Mouse (Mus musculus): ENCODE measurements around the gene Map1lc3b.

The Map1lc3b gene

DNA sequence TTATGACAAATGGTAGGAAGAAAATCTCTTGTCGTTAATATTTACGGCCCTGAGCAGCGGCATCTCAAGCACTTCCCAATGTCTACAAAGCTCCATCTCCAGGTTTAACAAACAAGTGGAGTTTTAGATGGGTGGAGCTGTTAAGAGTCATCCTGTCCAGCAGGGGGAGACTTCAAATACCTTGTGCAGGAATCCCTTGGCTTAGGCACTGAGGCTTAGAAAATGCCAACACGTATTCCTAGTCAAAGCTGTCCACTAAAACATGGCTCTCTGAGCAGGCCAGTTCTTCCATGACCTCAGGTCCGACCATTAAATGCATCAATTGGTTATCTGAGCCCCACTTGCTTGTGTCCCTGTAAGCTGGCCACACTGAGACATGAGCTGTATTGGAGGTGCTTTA is 17.5 kb downstream of the Map1lc3b start:
- DNase-seq (ENCODE audit: low read depth, low spot score) = peak; percentile 77

GRCm38 (mm10) chr8:121609251-121609650 is 19.1 kb downstream of the Map1lc3b start:
- DNase-seq (ENCODE audit: low read depth, low spot score) = no peak

DNA sequence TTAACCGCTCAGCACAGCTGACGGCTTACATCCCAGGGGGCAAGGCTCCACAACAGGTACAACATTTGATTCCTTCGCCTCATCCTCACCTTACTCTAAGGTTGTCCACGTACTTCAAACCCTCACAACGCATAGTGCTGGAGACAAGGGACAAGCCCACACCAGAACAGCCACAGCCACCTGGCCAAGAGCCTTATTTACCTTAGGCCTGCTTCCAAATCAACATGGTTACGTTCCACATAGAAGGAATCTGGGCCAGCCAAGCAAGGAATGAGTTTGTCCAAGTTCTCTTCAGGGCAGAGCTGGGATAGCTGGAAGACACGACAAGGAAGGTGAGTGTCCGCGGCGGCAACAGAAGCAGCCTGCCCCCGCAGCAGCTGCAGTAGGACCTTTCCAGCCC is 19.8 kb downstream of the Map1lc3b start:
- DNase-seq (ENCODE audit: low read depth, low spot score) = no peak

DNA sequence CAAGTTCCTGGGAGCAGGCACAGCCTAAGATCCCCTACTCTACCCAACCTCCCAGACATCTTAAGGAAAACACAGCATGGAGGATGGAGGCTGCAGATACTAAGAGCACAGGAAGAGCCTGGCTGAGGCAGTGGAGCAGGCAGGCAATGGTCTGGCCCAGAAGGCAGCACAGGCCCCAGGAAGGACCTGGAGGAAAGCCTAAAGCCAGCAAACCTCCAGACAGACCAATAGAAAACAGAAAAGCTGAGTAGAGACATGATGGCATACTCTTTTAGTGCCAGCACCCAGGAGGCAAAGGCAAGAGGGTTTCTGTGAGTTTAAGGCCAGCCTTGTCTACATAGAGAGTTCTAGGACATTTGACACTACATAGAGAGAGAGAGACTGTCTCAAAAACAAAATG is 23.3 kb downstream of the Map1lc3b start:
- DNase-seq (ENCODE audit: low read depth, low spot score) = no peak

- DNase-seq (ENCODE audit: low read depth, low spot score) = no peak
Observed at GRCm38 (mm10) chr8:121619401-121619995, 29.3 kb downstream of the Map1lc3b start.

GRCm38 (mm10) chr8:121620801-121621516 is 30.8 kb downstream of the Map1lc3b start:
- DNase-seq (ENCODE audit: low read depth, low spot score) = no peak

DNA sequence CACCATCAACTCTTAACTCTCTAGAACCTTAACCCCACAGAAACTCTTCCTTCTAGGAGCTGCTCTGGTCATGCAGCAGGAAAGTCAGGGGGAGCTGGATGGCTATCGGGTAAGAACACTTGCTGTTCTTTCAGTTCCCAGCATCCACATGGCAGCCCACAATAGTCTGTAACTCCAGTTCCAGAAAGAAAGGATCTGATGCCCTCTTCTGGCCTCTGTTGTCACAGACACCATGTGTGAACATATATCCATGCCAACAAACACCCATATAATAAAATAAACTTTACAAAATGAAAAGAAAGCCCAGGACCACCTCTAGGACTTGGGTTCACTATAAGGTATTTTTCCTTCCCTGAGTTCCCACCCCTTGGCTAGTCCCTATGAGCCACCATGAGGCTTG is 31.7 kb downstream of the Map1lc3b start:
- DNase-seq (ENCODE audit: low read depth, low spot score) = no peak

GRCm38 (mm10) chr8:121623043-121623442 is 32.9 kb downstream of the Map1lc3b start:
- no peak for DNase-seq (ENCODE audit: low read depth, low spot score)

DNA sequence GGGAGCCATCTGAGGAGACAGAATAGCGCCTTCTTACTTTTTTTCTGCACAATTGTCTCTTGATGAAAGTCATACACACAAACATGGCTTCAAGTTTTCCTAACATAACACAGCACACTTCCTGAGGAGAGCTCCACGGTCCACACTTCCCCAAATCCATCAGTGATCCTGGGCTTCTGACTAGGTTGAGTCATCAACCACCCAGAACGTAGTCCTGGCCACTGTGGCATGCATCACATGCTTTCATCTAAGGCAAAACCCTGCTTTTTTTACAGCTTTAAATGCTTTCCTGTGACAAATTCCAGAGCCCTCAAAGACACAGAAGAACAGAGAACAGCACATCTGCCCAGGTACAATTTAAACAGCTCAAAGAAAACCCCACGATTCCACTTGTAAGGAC is 38.5 kb downstream of the Map1lc3b start:
- DNase-seq (ENCODE audit: low read depth, low spot score) = no peak

DNA sequence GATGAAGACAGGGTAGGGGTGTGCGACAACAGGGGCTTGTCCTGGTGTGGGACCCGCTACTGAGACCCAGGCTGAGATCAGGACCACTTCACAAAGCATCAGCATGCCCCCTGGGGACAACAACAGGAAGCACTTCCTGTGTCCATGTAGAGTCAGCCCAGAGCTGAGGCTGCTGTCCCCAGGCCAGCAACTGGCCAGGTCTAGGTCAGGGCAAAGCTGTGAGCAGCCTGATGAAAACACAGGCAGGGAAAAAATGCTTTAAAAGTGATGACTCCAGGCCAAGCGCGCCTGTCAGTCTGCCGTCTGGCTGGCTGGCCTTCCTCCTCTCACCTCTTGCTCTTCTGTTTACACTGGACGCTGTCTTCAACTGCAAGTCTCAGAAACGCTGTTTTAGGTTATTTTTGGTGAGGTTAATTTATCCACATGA is 41.5 kb downstream of the Map1lc3b start:
- DNase-seq (ENCODE audit: low read depth, low spot score) = no peak

DNA sequence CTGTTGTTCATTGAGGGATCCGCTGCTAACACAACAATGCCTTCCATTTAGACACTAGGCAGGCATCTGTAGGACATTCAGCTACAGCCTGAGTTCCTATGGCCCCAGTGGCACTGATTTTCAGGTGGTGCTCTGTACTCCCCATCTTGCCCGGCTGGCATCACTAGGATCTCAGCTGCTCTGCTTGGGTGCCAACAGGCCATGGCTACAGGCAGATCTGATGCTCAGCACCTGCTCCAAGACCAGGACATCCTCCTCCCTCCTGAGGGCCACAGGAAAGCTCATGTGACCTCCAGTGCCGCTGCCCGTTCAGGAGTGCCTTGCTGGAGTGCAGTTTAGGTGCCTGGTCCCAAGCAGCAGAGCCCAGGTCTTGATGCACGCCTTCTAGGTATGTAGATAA is 42.2 kb downstream of the Map1lc3b start:
- DNase-seq (ENCODE audit: low read depth, low spot score) = no peak

- peak; percentile 43 for DNase-seq (ENCODE audit: low read depth, low spot score)
Observed at GRCm38 (mm10) chr8:121635534-121635933, 45.4 kb downstream of the Map1lc3b start.

DNA sequence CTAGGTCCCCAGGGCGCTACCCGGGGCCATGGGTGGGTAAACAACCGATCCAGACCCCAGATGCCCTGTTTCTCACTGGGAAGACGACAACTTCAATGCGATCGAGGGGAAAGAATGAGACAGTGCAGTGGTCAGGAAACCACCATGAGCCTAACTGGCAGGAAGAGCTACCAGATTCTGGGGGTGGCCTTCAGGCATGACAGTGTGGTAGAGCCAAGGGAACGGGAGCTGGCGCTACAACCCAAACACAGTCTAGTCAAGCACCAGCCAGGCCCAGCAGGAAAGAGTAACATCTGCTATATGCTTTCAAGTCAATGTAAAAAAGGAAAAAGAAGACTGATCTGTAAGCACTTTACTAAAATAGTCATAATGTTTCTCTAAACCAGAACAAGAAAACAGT is 46.0 kb downstream of the Map1lc3b start:
- no peak for DNase-seq (ENCODE audit: low read depth, low spot score)

DNA sequence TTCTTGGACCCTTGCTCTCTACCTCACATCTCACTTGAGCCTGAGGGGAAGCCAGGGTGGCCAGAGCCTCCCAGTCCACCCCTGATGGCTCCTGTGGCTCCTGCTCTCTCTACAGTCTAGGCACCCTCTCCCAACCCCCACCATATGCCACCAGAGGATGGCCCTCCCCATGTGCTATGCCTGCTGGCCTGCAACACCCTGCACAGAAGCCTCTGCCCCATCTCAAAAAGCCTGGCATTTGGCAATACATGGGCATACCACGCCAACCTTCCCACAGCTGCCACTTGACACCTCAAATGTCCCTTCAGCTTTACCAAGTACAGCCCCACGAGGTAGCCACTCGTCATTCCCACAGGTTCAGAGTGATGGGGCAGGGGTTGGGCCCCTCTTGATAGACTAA is 52.6 kb downstream of the Map1lc3b start:
- DNase-seq (ENCODE audit: low read depth, low spot score) = no peak

- DNase-seq (ENCODE audit: low read depth, low spot score) = no peak
Observed at GRCm38 (mm10) chr8:121643384-121643783, 53.2 kb downstream of the Map1lc3b start.

DNA sequence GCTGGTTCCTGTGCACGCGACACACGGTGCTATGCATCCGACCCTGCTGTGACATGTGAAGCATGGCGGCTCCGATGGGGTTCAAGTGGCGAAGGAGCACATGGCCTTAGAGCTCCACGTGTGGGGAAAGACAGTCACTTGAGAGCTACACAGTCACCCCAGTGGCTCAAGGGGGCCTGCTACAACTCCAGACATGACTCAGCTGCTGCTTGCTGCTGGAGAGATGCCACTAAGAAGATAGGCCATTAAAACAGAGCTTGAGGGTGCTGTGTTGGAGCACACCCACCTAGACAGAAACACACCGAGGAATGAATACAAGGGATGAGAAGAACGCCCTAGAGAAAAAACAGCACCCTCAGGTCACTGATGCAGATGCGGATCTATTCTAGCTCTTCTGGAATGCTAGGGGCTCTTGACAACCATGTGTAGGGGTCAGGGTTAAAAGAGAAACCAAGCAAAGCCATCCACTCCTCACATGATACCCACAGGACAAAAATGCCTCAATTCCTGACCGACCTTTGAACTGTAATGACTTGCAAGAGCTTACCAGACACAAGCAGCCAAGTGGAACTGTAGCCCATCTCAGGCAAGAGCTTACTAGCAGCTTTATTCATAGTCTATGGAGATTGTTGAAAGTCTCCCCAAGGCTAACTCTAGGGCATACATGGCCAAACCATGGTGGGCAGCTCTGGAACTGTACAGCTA is 57.5 kb downstream of the Map1lc3b start:
- no peak for DNase-seq (ENCODE audit: low read depth, low spot score)

Data from ZHBTc4 (cell line).